Mouse (Mus musculus) heart, adult 2 months (tissue): Measurements from ENCODE around the gene Tent5b.

Experiments used
- CTCF ChIP-seq: fragments of 200-600 bp; IDR thresholded peaks from 2 replicates; pipeline ENCODE4 v1.8.1; 2022; ENCODE audit warnings: antibody characterized with exemption, mild to moderate bottlenecking, moderate library complexity
- POLR2A ChIP-seq: fragments of 200-500 bp; IDR thresholded peaks from 2 replicates; pipeline ENCODE4 v1.6.1; 2011; ENCODE audit warnings: mild to moderate bottlenecking, low read depth, low read length, control low read depth; ENCODE audit not compliant: insufficient read depth

GRCm38 (mm10) chr4:133491800-133492199 is 11.9 kb downstream of the Tent5b start:
- TF ChIP-seq CTCF, result no peak
- no peak for TF ChIP-seq POLR2A
